Mouse (Mus musculus) ES-E14 (cell line): ENCODE results near the gene Fuca1. TPM values are rescaled to one million over a fixed set of nuclear protein-coding genes. Genes with fewer than 3 reads are reported as not detected.

Source experiments
- DNase-seq: peaks from one replicate; pipeline ENCODE4 v3.0.0-alpha.2; 2013; ENCODE audit warnings: low read depth, low spot score
- H3K27ac ChIP-seq: 2 replicates; pipeline ENCODE4 v1.5.1; 2012; ENCODE audit warnings: low read depth, mild to moderate bottlenecking, low read length, moderate library complexity, mixed read lengths; ENCODE audit not compliant: poor library complexity, insufficient read depth, severe bottlenecking
- H3K36me3 ChIP-seq: 2 replicates; pipeline ENCODE4 v1.6.1; 2012; ENCODE audit warnings: mild to moderate bottlenecking, low read length, moderate library complexity, mixed read lengths; ENCODE audit not compliant: control insufficient read depth, poor library complexity, insufficient read depth, severe bottlenecking
- H3K4me1 ChIP-seq, 2 experiments: fragments of 150-350 bp in 1 of 2; sonication (generic) in 1 of 2; 2 replicates each; pipeline ENCODE4 v1.6.1; 2012; ENCODE audit warnings: low read length in 2 of 2, mild to moderate bottlenecking in 1 of 2, mixed read lengths in 1 of 2; ENCODE audit not compliant: control insufficient read depth in 2 of 2, insufficient read depth in 2 of 2, poor library complexity in 1 of 2
- H3K4me3 ChIP-seq, 2 experiments: fragments of 150-350 bp in 1 of 2; sonication (generic) in 1 of 2; 2 replicates each; pipeline ENCODE4 v1.5.1; 2012; ENCODE audit warnings: low read length in 2 of 2, low read depth in 1 of 2, mild to moderate bottlenecking in 1 of 2, mixed read lengths in 1 of 2; ENCODE audit not compliant: insufficient read depth in 1 of 2, poor library complexity in 1 of 2, severe bottlenecking in 1 of 2
- H3K9ac ChIP-seq: 2 replicates; pipeline ENCODE4 v1.6.1; 2012; ENCODE audit warnings: low read depth, mild to moderate bottlenecking, low read length, mixed read lengths; ENCODE audit not compliant: poor library complexity, insufficient read depth, severe bottlenecking
- H3K9me3 ChIP-seq: fragments of 150-350 bp; sonication (generic); 2 replicates; pipeline ENCODE4 v1.6.1; 2012; ENCODE audit warnings: low read depth, mild to moderate bottlenecking, low read length; ENCODE audit not compliant: control insufficient read depth, insufficient read depth
- CHD2 ChIP-seq: IDR thresholded peaks from 2 replicates; pipeline ENCODE4 v1.6.1; 2014; ENCODE audit warnings: mild to moderate bottlenecking, low read depth, low read length, inconsistent platforms
- HCFC1 ChIP-seq: IDR thresholded peaks from 2 replicates; pipeline ENCODE4 v1.6.1; 2012; ENCODE audit warnings: low read length, inconsistent platforms, borderline replicate concordance; ENCODE audit not compliant: insufficient read depth
- MAFK ChIP-seq: IDR thresholded peaks from 2 replicates; pipeline ENCODE4 v1.6.1; 2014; ENCODE audit warnings: mild to moderate bottlenecking, low read depth, low read length, inconsistent platforms; ENCODE audit not compliant: insufficient read depth
- ZC3H11A ChIP-seq: IDR thresholded peaks from 2 replicates; pipeline ENCODE4 v1.6.1; 2012; ENCODE audit warnings: low read depth, mild to moderate bottlenecking, inconsistent platforms, low read length, borderline replicate concordance
- ZNF384 ChIP-seq: IDR thresholded peaks from 2 replicates; pipeline ENCODE4 v1.6.1; 2012; ENCODE audit warnings: low read depth, low read length, inconsistent platforms
- in situ Hi-C, 2 experiments: fragments of 600-800 bp; cut with MboI; formaldehyde crosslinking; loops; one replicate each; pipeline ENCODE4 v1.15.1; 2025; ENCODE audit warnings: low sequenced_read_pairs in 2 of 2, inconsistent platforms in 1 of 2; ENCODE audit not compliant: unreplicated experiment in 2 of 2
- total RNA-seq: library from RNA; depleted of rRNA; stranded (reverse); fragments of 300-350 nt; gene quantifications from 2 replicates; pipeline ENCODE4 v1.2.3, GENCODE M21; 2012

The Fuca1 gene
- total RNA-seq, 1 experiment, result 69.8 TPM

GRCm38 (mm10) chr4:135943389-135943788 lies 22.9 kb downstream of the Fuca1 start:
- H3K9ac ChIP-seq, result no peak overlapping the region; the same call in 1 of the 2 replicates
- H3K4me3 ChIP-seq, result no peak overlapping the region
- DNase-seq, result no peak
- TF ChIP-seq ZNF384 (no peak), CHD2 (no peak), MAFK (no peak), ZC3H11A (no peak), HCFC1 (no peak)
- H3K36me3 ChIP-seq, result peaks cover 2% of the 10 kb centered on the region; the same call in 1 of the 2 replicates
- H3K4me1 ChIP-seq, result peaks cover 0 to 2% of the 10 kb centered on the region in 2 experiments; a peak in 1 of 4 replicates
- in situ Hi-C loops, result no loop called here
- H3K27ac ChIP-seq, result no peak overlapping the region
- no peaks in the 10 kb centered on the region for H3K9me3 ChIP-seq

GRCm38 (mm10) chr4:135945706-135946105 lies 25.2 kb downstream of the Fuca1 start:
- no peak overlapping the region for H3K27ac ChIP-seq
- H3K9me3 ChIP-seq, result no peaks in the 10 kb centered on the region
- peak overlapping the region; percentile 24 to 91; a peak in 2 of 4 replicates for H3K4me3 ChIP-seq
- peaks cover 0 to 2% of the 10 kb centered on the region in 2 experiments; a peak in 1 of 4 replicates for H3K4me1 ChIP-seq
- no peak for DNase-seq
- TF ChIP-seq MAFK (no peak), ZC3H11A (no peak), ZNF384 (no peak), HCFC1 (no peak), CHD2 (no peak)
- peak overlapping the region; percentile 32; the same call in 1 of the 2 replicates for H3K9ac ChIP-seq
- no peaks in the 10 kb centered on the region for H3K36me3 ChIP-seq
- in situ Hi-C loops, result no loop called here

- no peak for TF ChIP-seq MAFK
- peak; percentile 17; the same call in 1 of the 2 replicates for TF ChIP-seq HCFC1
- peaks cover 0 to 2% of the 10 kb centered on the region in 2 experiments; a peak in 1 of 4 replicates for H3K4me1 ChIP-seq
- H3K4me3 ChIP-seq, result peak within 1 kb of the TSS; percentile 83 to 91
- in situ Hi-C loops, result no loop called here
- H3K36me3 ChIP-seq, result no peaks in the 10 kb centered on the region
- peak; percentile 94 for DNase-seq
- H3K9me3 ChIP-seq, result no peaks in the 10 kb centered on the region
- H3K9ac ChIP-seq, result peak within 1 kb of the TSS; percentile 76
- H3K27ac ChIP-seq, result no peak within 1 kb of the TSS
Measured at GRCm38 (mm10) chr4:135946278-135946658, 25.7 kb downstream of the Fuca1 start, which contains the start of gene Hmgcl. Gene Hmgcl (plus strand): TSS chr4:135946448.

GRCm38 (mm10) chr4:135946659-135947301 lies 26.2 kb downstream of the Fuca1 start:
- no peak for DNase-seq
- TF ChIP-seq ZNF384 (no peak), HCFC1 (no peak; the same call in 1 of the 2 replicates)
- no peak overlapping the region for H3K27ac ChIP-seq
- peak overlapping the region; percentile 76 for H3K9ac ChIP-seq
- in situ Hi-C loops, result no loop called here
- peaks cover 0 to 3% of the 10 kb centered on the region in 2 experiments; a peak in 1 of 4 replicates for H3K4me1 ChIP-seq
- H3K4me3 ChIP-seq, result peak overlapping the region; percentile 83 to 91
- H3K9me3 ChIP-seq, result no peaks in the 10 kb centered on the region
- H3K36me3 ChIP-seq, result no peaks in the 10 kb centered on the region

GRCm38 (mm10) chr4:135948142-135948541 lies 27.6 kb downstream of the Fuca1 start:
- no peaks in the 10 kb centered on the region for H3K9me3 ChIP-seq
- no peak overlapping the region for H3K27ac ChIP-seq
- no peak for TF ChIP-seq MAFK
- TF ChIP-seq ZC3H11A, result no peak
- no peak for TF ChIP-seq HCFC1
- TF ChIP-seq CHD2, result no peak
- no peak for TF ChIP-seq ZNF384
- no peaks in the 10 kb centered on the region for H3K36me3 ChIP-seq
- no peak for DNase-seq
- no peak overlapping the region for H3K4me3 ChIP-seq
- in situ Hi-C loops, result no loop called here
- H3K4me1 ChIP-seq, result peaks cover 0 to 3% of the 10 kb centered on the region in 2 experiments; a peak in 1 of 4 replicates
- no peak overlapping the region for H3K9ac ChIP-seq
